Comparison of ENCODE assay signal across 25 mouse cellular contexts in genomic region chr8:46432581-46432980, GRCm38 (mm10). TPM values are rescaled to one million over a fixed set of nuclear protein-coding genes. Genes with fewer than 3 reads are reported as not detected.
DNase-seq lines count a peak whose midpoint lies in the region; ATAC-seq and TF ChIP-seq lines count a peak whose summit lies in the region.
"Had no signal": no experiment of that assay in that cellular context is flagged by ENCODE, and none has a peak within 500 bp of the region (broad histone marks: within the 10 kb centered on the region; RNA-seq: fewer than 3 reads in every experiment).

No protein-coding gene starts in this region.

- TF ChIP-seq CTCF in liver, adult 2 months (IDR thresholded peaks at IDR 0.05; ENCODE audit: low read depth, low read length) = no peak
- TF ChIP-seq CTCF in liver, postnatal 0 days (IDR thresholded peaks at IDR 0.05; ENCODE audit: low read depth) = no peak
- no peak for TF ChIP-seq CTCF in heart, adult 2 months (IDR thresholded peaks at IDR 0.05)

- no peak overlapping the region for H3K4me2 ChIP-seq in liver, embryonic 12.5 days
- no peak overlapping the region for H3K4me2 ChIP-seq in liver, postnatal 0 days (ENCODE audit: low read depth, low read length)
- H3K4me2 ChIP-seq: embryonic facial prominence, embryonic 13.5 days; embryonic facial prominence, embryonic 15.5 days; forebrain, embryonic 12.5 days had no signal

- H3K79me2 ChIP-seq in liver, adult 2 months (ENCODE audit: control insufficient read depth, insufficient read depth, low read length) = no peaks in the 10 kb centered on the region
- H3K79me2 ChIP-seq in heart, adult 2 months (replicated peaks; ENCODE audit: control insufficient read depth, insufficient read depth, low read length) = no peaks in the 10 kb centered on the region

- peaks cover 2% of the 10 kb centered on the region; the same call in 1 of the 2 replicates for H3K4me1 ChIP-seq in liver, adult 2 months (ENCODE audit: control insufficient read depth, insufficient read depth, low read length)
- H3K4me1 ChIP-seq in liver, embryonic 12.5 days = no peaks in the 10 kb centered on the region; the same call in 1 of the 2 replicates
- peaks cover 4% of the 10 kb centered on the region for H3K4me1 ChIP-seq in liver, postnatal 0 days (ENCODE audit: insufficient read depth)
- H3K4me1 ChIP-seq in heart, adult 2 months (ENCODE audit: control insufficient read depth, insufficient read depth, low read length) = no peaks in the 10 kb centered on the region
- H3K4me1 ChIP-seq: embryonic facial prominence, embryonic 13.5 days; embryonic facial prominence, embryonic 15.5 days; forebrain, embryonic 10.5 days; forebrain, embryonic 12.5 days had no signal

- H3K27me3 ChIP-seq in liver, adult 2 months (ENCODE audit: control insufficient read depth, insufficient read depth, low read length) = no peaks in the 10 kb centered on the region
- H3K27me3 ChIP-seq in liver, embryonic 12.5 days (replicated peaks) = no peaks in the 10 kb centered on the region
- no peaks in the 10 kb centered on the region for H3K27me3 ChIP-seq in liver, postnatal 0 days (ENCODE audit: insufficient read depth, low read length)
- H3K27me3 ChIP-seq in heart, adult 2 months (ENCODE audit: control insufficient read depth, insufficient read depth, low read length) = no peaks in the 10 kb centered on the region
- H3K27me3 ChIP-seq: CH12.LX; embryonic facial prominence, embryonic 13.5 days; embryonic facial prominence, embryonic 15.5 days; forebrain, embryonic 12.5 days had no signal

- no peak for ATAC-seq in liver, embryonic 12.5 days
- ATAC-seq in liver, postnatal 0 days = peak; percentile 74
- ATAC-seq: CD4-positive, CD25-positive, alpha-beta regulatory T cell, adult 4 months; forebrain, embryonic 14.5 days; forebrain, embryonic 16.5 days had no signal

- TF ChIP-seq EP300 in liver, postnatal 0 days (IDR thresholded peaks at IDR 0.05; ENCODE audit: low read depth) = no peak
- TF ChIP-seq EP300 in heart, adult 2 months (IDR thresholded peaks at IDR 0.05; ENCODE audit: insufficient read depth, low read depth, low read length) = no peak

- no peaks in the 10 kb centered on the region for H3K9me3 ChIP-seq in liver, embryonic 12.5 days (replicated peaks)
- H3K9me3 ChIP-seq in liver, postnatal 0 days (ENCODE audit: low read length) = no peaks in the 10 kb centered on the region
- H3K9me3 ChIP-seq: embryonic facial prominence, embryonic 13.5 days; embryonic facial prominence, embryonic 15.5 days; forebrain, embryonic 10.5 days; forebrain, embryonic 12.5 days had no signal

- 58% methylated on average over 3 of the region's 3 CpGs for WGBS in liver, adult 2 months
- 62% methylated on average over 3 of the region's 3 CpGs for WGBS in liver, embryonic 12.5 days (ENCODE audit: insufficient replicate concordance)
- 57% methylated on average over 3 of the region's 3 CpGs for WGBS in liver, postnatal 0 days (ENCODE audit: insufficient replicate concordance)
- WGBS in heart, adult 2 months = 82% methylated on average over 3 of the region's 3 CpGs

- no peak for TF ChIP-seq POLR2A in liver, adult 2 months (IDR thresholded peaks at IDR 0.05; ENCODE audit: extremely low read depth, insufficient read depth, low read length)
- no peak for TF ChIP-seq POLR2A in heart, adult 2 months (IDR thresholded peaks at IDR 0.05; ENCODE audit: insufficient read depth, low read depth, low read length)

- no peak overlapping the region for H3K27ac ChIP-seq in liver, adult 2 months (replicated peaks; ENCODE audit: insufficient read depth, low read depth, low read length)
- no peak overlapping the region for H3K27ac ChIP-seq in liver, embryonic 12.5 days
- H3K27ac ChIP-seq in liver, postnatal 0 days (ENCODE audit: low read depth) = no peak overlapping the region
- H3K27ac ChIP-seq in heart, adult 2 months = no peak overlapping the region
- H3K27ac ChIP-seq: embryonic facial prominence, embryonic 13.5 days; embryonic facial prominence, embryonic 15.5 days; forebrain, embryonic 10.5 days; forebrain, embryonic 12.5 days had no signal

- H3K9ac ChIP-seq in liver, adult 2 months (ENCODE audit: low read depth, low read length) = no peak overlapping the region
- no peak overlapping the region for H3K9ac ChIP-seq in liver, embryonic 12.5 days
- H3K9ac ChIP-seq in liver, postnatal 0 days (replicated peaks) = no peak overlapping the region
- H3K9ac ChIP-seq in heart, adult 2 months (ENCODE audit: low read depth, low read length) = no peak overlapping the region
- H3K9ac ChIP-seq: embryonic facial prominence, embryonic 13.5 days; embryonic facial prominence, embryonic 15.5 days; forebrain, embryonic 12.5 days had no signal

- DNase-seq in liver, adult 2 months (ENCODE audit: extremely low read depth, low read depth, low spot score) = peak; percentile 54
- no peak for DNase-seq in liver, postnatal 0 days
- no peak for DNase-seq in liver
- peak; percentile 31 for DNase-seq in yolk sac, embryonic 10.5 days (ENCODE audit: low spot score)
- no peak for DNase-seq in heart, adult 2 months
- DNase-seq: adrenal gland, postnatal 10 days; adrenal gland, postnatal 36 days; B cell, adult 2 months; cerebellum, adult 11 months; cerebellum, adult 18-20 months; cerebellum, adult 8-10 months; cerebellum, adult 9-11 months; cerebellum, postnatal 14 days; cerebellum, postnatal 36 days; embryo, embryonic 11 days had no signal

- no peak overlapping the region for H3K4me3 ChIP-seq in liver, adult 2 months (ENCODE audit: insufficient read depth, low read depth, low read length)
- H3K4me3 ChIP-seq in liver, embryonic 12.5 days = no peak overlapping the region
- H3K4me3 ChIP-seq in liver, postnatal 0 days (ENCODE audit: low read depth, low read length) = no peak overlapping the region
- H3K4me3 ChIP-seq in heart, adult 2 months = no peak overlapping the region
- H3K4me3 ChIP-seq: embryonic facial prominence, embryonic 13.5 days; embryonic facial prominence, embryonic 15.5 days; erythroblast, embryonic 14.5 days; forebrain, embryonic 10.5 days; forebrain, embryonic 12.5 days had no signal

- no peaks in the 10 kb centered on the region for H3K36me3 ChIP-seq in liver, adult 2 months (ENCODE audit: control insufficient read depth, insufficient read depth, low read length)
- no peaks in the 10 kb centered on the region for H3K36me3 ChIP-seq in liver, embryonic 12.5 days
- H3K36me3 ChIP-seq in liver, postnatal 0 days (replicated peaks; ENCODE audit: insufficient read depth, low read length) = no peaks in the 10 kb centered on the region
- no peaks in the 10 kb centered on the region for H3K36me3 ChIP-seq in heart, adult 2 months (ENCODE audit: control insufficient read depth, insufficient read depth, low read length)
- H3K36me3 ChIP-seq: embryonic facial prominence, embryonic 13.5 days; embryonic facial prominence, embryonic 15.5 days; forebrain, embryonic 10.5 days; forebrain, embryonic 12.5 days had no signal

- intact Hi-C loops in heart, adult 2 months (cut with DNase I) = no loop called here

RNA-seq across cellular contexts. Expression of gene Acsl1, which starts 38.3 kb away (rescaled TPM):
- 447 and 506 TPM in 2 replicates for total RNA-seq in liver, adult 2 months (2014; rRNA removed)
- polyA plus RNA-seq in liver, adult 2 months (2012; rRNA removed) = 322 and 338 TPM in 2 replicates
- polyA plus RNA-seq in liver, embryonic 12.5 days (2016; fragmentation: Nextera tagmentation; extraction: Ambion mirVana) = 42.5 and 44.1 TPM in 2 replicates
- 428 and 466 TPM in 2 replicates for polyA plus RNA-seq in liver, postnatal 0 days (2015; fragmentation: Nextera tagmentation; extraction: Ambion mirVana)
- 100 to 1,000 TPM; 774 to 911 TPM for total RNA-seq in heart, adult 2 months (2021)
- polyA plus RNA-seq in heart, adult 2 months (2012; rRNA removed) = 330 and 577 TPM in 2 replicates

Comparison
In these comparisons a context has a peak if more than half of its experiments do, and no peak if none do; other contexts are left out.
1. DNase-seq: peak in liver, adult 2 months (single experiment) and yolk sac, embryonic 10.5 days (single experiment); none in liver, postnatal 0 days (single experiment), liver (single experiment) and heart, adult 2 months (0 of 2).